Mouse (Mus musculus): ENCODE measurements around the gene Cops8.

DNA sequence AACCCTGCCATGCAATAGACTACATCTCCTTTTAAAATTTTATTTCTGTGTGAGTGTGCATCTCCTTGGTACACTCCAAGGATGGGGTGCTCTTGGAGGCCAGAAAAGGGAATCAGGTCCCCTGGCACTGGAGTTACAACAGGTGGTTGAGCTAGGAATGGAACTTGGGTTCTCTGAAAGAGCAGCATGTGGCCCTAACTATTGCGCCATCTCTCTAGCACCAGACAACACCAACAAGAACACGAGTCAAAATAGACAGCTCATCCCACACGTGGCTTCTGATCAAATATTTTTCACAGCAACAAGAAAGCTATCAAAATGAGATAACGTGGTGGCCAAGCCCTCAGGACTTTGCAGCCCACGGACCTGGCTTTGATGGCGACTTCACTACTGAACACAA is 28.9 kb upstream of the Cops8 start:
- TF ChIP-seq POLR2A (IDR thresholded peaks at IDR 0.05; ENCODE audit: insufficient read depth, low read depth, low read length): no peak
- no peak for TF ChIP-seq CTCF (IDR thresholded peaks at IDR 0.05)

Data from heart, adult 2 months (tissue).